Mouse (Mus musculus): ENCODE data around the gene Saxo1. TPM values are rescaled to one million over a fixed set of nuclear protein-coding genes. Genes with fewer than 3 reads are reported as not detected.

The Saxo1 gene
- total and polyA plus RNA-seq, 3 experiments, result not detected

DNA sequence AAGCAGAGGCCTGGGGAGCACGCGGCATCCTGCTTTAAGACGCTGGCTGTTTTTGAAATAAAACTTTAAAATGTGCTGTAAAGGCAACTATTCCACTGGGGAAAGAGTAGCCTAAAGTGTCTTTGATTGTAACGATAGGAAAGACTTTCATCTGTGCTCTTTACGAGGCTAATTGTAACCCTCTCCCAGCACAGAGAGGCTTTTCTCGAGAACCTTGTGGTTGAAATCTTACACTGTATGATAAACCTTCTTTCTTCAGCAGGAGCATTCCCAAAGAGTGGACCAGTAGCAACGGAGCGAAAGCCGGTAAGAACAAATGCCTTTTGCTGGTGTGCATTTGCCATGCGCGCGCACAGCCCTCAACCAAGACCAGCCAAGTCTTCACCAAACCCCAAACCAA is 37.4 kb downstream of the Saxo1 start:
- no peak for DNase-seq (ENCODE audit: low read depth, low spot score)
- Histone ChIP-seq H3K9ac (ENCODE audit: control insufficient read depth, low read depth, low read length, poor library complexity, severe bottlenecking) (no peak overlapping the region), H3K27me3 (ENCODE audit: control insufficient read depth in 1 of 2, insufficient read depth in 2 of 2, low read length in 2 of 2) (peaks cover 2 to 8% of the 10 kb centered on the region in 2 experiments; a peak in 3 of 4 replicates), H3K4me1 (ENCODE audit: control insufficient read depth in 1 of 2, insufficient read depth in 2 of 2, low read length in 2 of 2) (no peaks in the 10 kb centered on the region), H3K79me2 (ENCODE audit: control insufficient read depth, insufficient read depth, low read length, poor library complexity) (no peaks in the 10 kb centered on the region), H3K9me3 (replicated peaks; ENCODE audit: insufficient read depth, low read length) (no peaks in the 10 kb centered on the region), H3K4me3 (ENCODE audit: control insufficient read depth in 1 of 2, insufficient read depth in 1 of 2, low read depth in 2 of 2, low read length in 2 of 2) (no peak overlapping the region), H3K36me3 (ENCODE audit: control insufficient read depth in 1 of 2, insufficient read depth in 2 of 2, low read length in 2 of 2) (no peaks in the 10 kb centered on the region), H3K27ac (ENCODE audit: control insufficient read depth, low read depth, low read length) (no peak overlapping the region)
- TF ChIP-seq E2F4 (IDR thresholded peaks at IDR 0.05; ENCODE audit: borderline replicate concordance, low read depth, low read length), result no peak
- TF ChIP-seq GATA1 (IDR thresholded peaks at IDR 0.05; ENCODE audit: low read depth, low read length), result no peak
- TF ChIP-seq ELF1 (IDR thresholded peaks at IDR 0.05; ENCODE audit: low read depth, low read length), result no peak
- TF ChIP-seq BHLHE40 (IDR thresholded peaks at IDR 0.05; ENCODE audit: borderline replicate concordance, low read depth, low read length), result no peak

- H3K4me1 ChIP-seq (ENCODE audit: control insufficient read depth in 1 of 2, insufficient read depth in 2 of 2, low read length in 2 of 2), result no peaks in the 10 kb centered on the region
- H3K4me3 ChIP-seq (ENCODE audit: control insufficient read depth in 1 of 2, insufficient read depth in 1 of 2, low read depth in 2 of 2, low read length in 2 of 2), result no peak overlapping the region
- H3K27me3 ChIP-seq (ENCODE audit: control insufficient read depth in 1 of 2, insufficient read depth in 2 of 2, low read length in 2 of 2), result peaks cover 2 to 8% of the 10 kb centered on the region in 2 experiments; a peak in 3 of 4 replicates
- DNase-seq (ENCODE audit: low read depth, low spot score), result no peak
- TF ChIP-seq HCFC1 (IDR thresholded peaks at IDR 0.05; ENCODE audit: low read depth, low read length) (no peak), SIN3A (IDR thresholded peaks at IDR 0.05; ENCODE audit: low read length) (no peak), JUND (IDR thresholded peaks at IDR 0.05; ENCODE audit: low read depth, low read length) (no peak), EP300 (IDR thresholded peaks at IDR 0.05; ENCODE audit: low read depth in 1 of 2, low read length in 2 of 2) (no peak), POLR2AphosphoS5 (IDR thresholded peaks at IDR 0.05; ENCODE audit: borderline replicate concordance, low read depth, low read length) (no peak), NRF1 (IDR thresholded peaks at IDR 0.05; ENCODE audit: insufficient read depth, low read depth, low read length, poor library complexity, severe bottlenecking) (no peak), KAT2A (conservative IDR thresholded peaks at IDR 0.05; ENCODE audit: low read depth, low read length) (no peak), MAFK (IDR thresholded peaks at IDR 0.05; ENCODE audit: borderline replicate concordance, low read depth, low read length) (no peak), USF2 (IDR thresholded peaks at IDR 0.05; ENCODE audit: borderline replicate concordance in 1 of 2, insufficient read depth in 1 of 2, low read depth in 1 of 2, low read length in 2 of 2) (no peak), USF1 (IDR thresholded peaks at IDR 0.05; ENCODE audit: low read depth, low read length) (no peak), CTCF (IDR thresholded peaks at IDR 0.05 in 2 of 3, conservative IDR thresholded peaks at IDR 0.05 in 1 of 3; ENCODE audit: control insufficient read depth in 1 of 3, insufficient read depth in 1 of 3, low read depth in 2 of 3, low read length in 3 of 3, poor library complexity in 1 of 3, severe bottlenecking in 1 of 3) (no peak), E2F4 (IDR thresholded peaks at IDR 0.05; ENCODE audit: borderline replicate concordance, low read depth, low read length) (no peak), MEF2A (IDR thresholded peaks at IDR 0.05; ENCODE audit: extremely low read depth, insufficient replicate concordance, low read depth, low read length, poor library complexity, severe bottlenecking) (no peak), UBTF (IDR thresholded peaks at IDR 0.05; ENCODE audit: borderline replicate concordance, insufficient read depth, low read depth, low read length) (no peak), RCOR1 (IDR thresholded peaks at IDR 0.05; ENCODE audit: low read depth, low read length) (no peak), ZKSCAN1 (IDR thresholded peaks at IDR 0.05; ENCODE audit: low read depth, low read length) (no peak)
- H3K36me3 ChIP-seq (ENCODE audit: control insufficient read depth in 1 of 2, insufficient read depth in 2 of 2, low read length in 2 of 2), result no peaks in the 10 kb centered on the region
- H3K9ac ChIP-seq (ENCODE audit: control insufficient read depth, low read depth, low read length, poor library complexity, severe bottlenecking), result no peak overlapping the region
- no peak overlapping the region for H3K27ac ChIP-seq (ENCODE audit: control insufficient read depth, low read depth, low read length)
- no peaks in the 10 kb centered on the region for H3K9me3 ChIP-seq (replicated peaks; ENCODE audit: insufficient read depth, low read length)
- H3K79me2 ChIP-seq (ENCODE audit: control insufficient read depth, insufficient read depth, low read length, poor library complexity), result no peaks in the 10 kb centered on the region
Measured at GRCm38 (mm10) chr4:86519953-86520352, 38.2 kb downstream of the Saxo1 start.

Data from MEL (cell line).